Mouse (Mus musculus) gastrocnemius, postnatal 10 days (tissue): ENCODE measurements at regions not wholly inside any gene's neighbourhood (a gene's known extent, or its start where the extent isn't known, plus 50 kb on each side); places are given as distances from the start of the nearest gene placed in this dataset.

Experiments used
- DNase-seq: peaks from one replicate; pipeline ENCODE4 v3.0.0; 2021; ENCODE audit warnings: mixed read lengths

- no peak for DNase-seq
These were observed 127.0 kb upstream of the Med14 start for GRCm38 (mm10) chrX:12888708-12889481.

GRCm38 (mm10) chrX:12888010-12888707 lies 126.3 kb upstream of the Med14 start:
- DNase-seq, result no peak

- DNase-seq, result no peak
These were observed 125.6 kb upstream of the Med14 start for GRCm38 (mm10) chrX:12887516-12887915.

- no peak for DNase-seq
These were observed 124.5 kb upstream of the Med14 start for GRCm38 (mm10) chrX:12886160-12887048.

- DNase-seq, result no peak
These were observed 117.4 kb upstream of the Med14 start for GRCm38 (mm10) chrX:12879233-12879632.

- no peak for DNase-seq
These were observed 115.6 kb upstream of the Med14 start for GRCm38 (mm10) chrX:12877506-12877905.

GRCm38 (mm10) chrX:12873698-12874144 lies 111.8 kb upstream of the Med14 start:
- DNase-seq, result peak; percentile 67

- DNase-seq, result no peak
These were observed 111.4 kb upstream of the Med14 start for GRCm38 (mm10) chrX:12873230-12873629.

- no peak for DNase-seq
These were observed 105.1 kb upstream of the Med14 start for GRCm38 (mm10) chrX:12866885-12867498.

GRCm38 (mm10) chrX:12866176-12866575 lies 104.3 kb upstream of the Med14 start:
- DNase-seq, result peak; percentile 13

- no peak for DNase-seq
These were observed 98.3 kb upstream of the Med14 start for GRCm38 (mm10) chrX:12860168-12860567.

- DNase-seq, result no peak
These were observed 96.9 kb upstream of the Med14 start for GRCm38 (mm10) chrX:12858757-12859156.

- DNase-seq, result no peak
These were observed 96.2 kb upstream of the Med14 start for GRCm38 (mm10) chrX:12857881-12858755.

GRCm38 (mm10) chrX:12855425-12855824 lies 93.6 kb upstream of the Med14 start:
- DNase-seq, result peak; percentile 44

- DNase-seq, result no peak
These were observed 89.8 kb upstream of the Med14 start for GRCm38 (mm10) chrX:12851684-12852083.

GRCm38 (mm10) chrX:12844431-12844830 lies 82.6 kb upstream of the Med14 start:
- DNase-seq, result no peak

- DNase-seq, result no peak
These were observed 79.1 kb upstream of the Med14 start for GRCm38 (mm10) chrX:12841021-12841325.

GRCm38 (mm10) chrX:12840160-12841020 lies 78.5 kb upstream of the Med14 start:
- DNase-seq, result peak; percentile 87

- DNase-seq, result no peak
These were observed 77.7 kb upstream of the Med14 start for GRCm38 (mm10) chrX:12839406-12840159.

- DNase-seq, result no peak
These were observed 75.9 kb upstream of the Med14 start for GRCm38 (mm10) chrX:12837821-12838220.
